Mouse (Mus musculus): Measurements from ENCODE around the gene Smoc1.

- TF ChIP-seq TCF12 (IDR thresholded peaks at IDR 0.05; ENCODE audit: insufficient read depth, poor library complexity, severe bottlenecking) (no peak), MAX (IDR thresholded peaks at IDR 0.05; ENCODE audit: low read depth) (no peak), POLR2AphosphoS2 (IDR thresholded peaks at IDR 0.05; ENCODE audit: insufficient read length, low read depth) (no peak), MYOD1 (IDR thresholded peaks at IDR 0.05; ENCODE audit: control insufficient read depth in 1 of 3, insufficient read length in 2 of 3, low read depth in 2 of 3) (no peak), POLR2A (IDR thresholded peaks at IDR 0.05; ENCODE audit: insufficient read length, low read depth) (no peak), CEBPB (IDR thresholded peaks at IDR 0.05; ENCODE audit: insufficient read depth, poor library complexity, severe bottlenecking) (no peak), REST (IDR thresholded peaks at IDR 0.05; ENCODE audit: insufficient read depth, insufficient read length) (no peak), MYOG (IDR thresholded peaks at IDR 0.05; ENCODE audit: control insufficient read depth in 1 of 3, insufficient read depth in 1 of 3, insufficient read length in 2 of 3, low read depth in 2 of 3) (no peak), SRF (IDR thresholded peaks at IDR 0.05; ENCODE audit: control insufficient read depth, insufficient read length, low read depth) (no peak), USF1 (IDR thresholded peaks at IDR 0.05; ENCODE audit: low read depth) (no peak), E2F4 (IDR thresholded peaks at IDR 0.05; ENCODE audit: insufficient read depth) (no peak), TCF3 (IDR thresholded peaks at IDR 0.05; ENCODE audit: insufficient read length, low read depth) (no peak)
Measured at GRCm38 (mm10) chr12:80988286-80988685, 38.3 kb upstream of the Smoc1 start.
